In the genomic region with DNA sequence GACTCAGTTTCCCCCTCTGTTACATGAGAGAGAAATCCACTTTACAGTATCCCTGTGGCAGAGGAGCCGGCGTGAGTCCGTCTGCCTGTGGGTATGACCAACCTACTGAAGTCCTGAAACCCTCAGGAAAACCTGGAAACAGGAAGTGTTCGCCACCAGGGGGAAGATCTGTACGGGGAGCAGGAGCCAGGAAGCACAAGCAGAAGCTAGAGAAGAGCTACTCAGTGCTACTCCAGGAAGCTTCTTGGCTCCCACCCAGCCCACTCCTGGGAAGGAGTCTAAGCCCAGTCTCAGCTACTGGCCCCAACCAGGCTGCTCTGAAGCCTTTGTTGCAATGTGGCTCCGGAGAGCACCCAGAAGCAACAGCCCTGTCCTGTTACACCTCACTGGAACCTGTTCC, we compare ENCODE assay signal across 16 mouse cellular contexts.
DNase-seq lines count a peak whose midpoint lies in the region; ATAC-seq and TF ChIP-seq lines count a peak whose summit lies in the region.
"Had no signal": no experiment of that assay in that cellular context is flagged by ENCODE, and none has a peak within 500 bp of the region (broad histone marks: within the 10 kb centered on the region; RNA-seq: fewer than 3 reads in every experiment).

No protein-coding gene starts in this region.

- WGBS in forebrain, postnatal 0 days: 77% methylated on average over 6 of the region's 6 CpGs
- WGBS in forebrain, embryonic 13.5 days: 72% methylated on average over 6 of the region's 6 CpGs

- H3K4me2 ChIP-seq in forebrain, postnatal 0 days (ENCODE audit: low read depth): no peak overlapping the region
- H3K4me2 ChIP-seq in forebrain, embryonic 13.5 days: no peak overlapping the region
- H3K4me2 ChIP-seq: heart, embryonic 15.5 days had no signal

- H3K36me3 ChIP-seq in forebrain, postnatal 0 days (ENCODE audit: insufficient read depth): no peaks in the 10 kb centered on the region
- H3K36me3 ChIP-seq in forebrain, embryonic 13.5 days (ENCODE audit: poor library complexity, severe bottlenecking): no peaks in the 10 kb centered on the region
- H3K36me3 ChIP-seq: heart, embryonic 15.5 days had no signal

- no peak overlapping the region for H3K4me3 ChIP-seq in forebrain, postnatal 0 days (ENCODE audit: low read depth, low read length)
- no peak overlapping the region for H3K4me3 ChIP-seq in forebrain, embryonic 13.5 days
- H3K4me3 ChIP-seq: erythroblast, embryonic 14.5 days; heart, adult 2 months; heart, embryonic 15.5 days; megakaryocyte, embryonic 14.5 days had no signal

- ATAC-seq in forebrain, postnatal 0 days: no peak
- no peak for ATAC-seq in forebrain, embryonic 13.5 days
- ATAC-seq: activated CD4-positive, CD25-positive, alpha-beta regulatory T cell, adult 4 months; Patski had no signal

- H3K27me3 ChIP-seq in forebrain, postnatal 0 days (ENCODE audit: insufficient read depth, low read length): peaks cover 13% of the 10 kb centered on the region; the same call in 1 of the 2 replicates
- H3K27me3 ChIP-seq in forebrain, embryonic 13.5 days: peaks cover 78% of the 10 kb centered on the region

- TF ChIP-seq CTCF in forebrain, postnatal 0 days (IDR thresholded peaks at IDR 0.05; ENCODE audit: low read depth): peak; percentile 36
- TF ChIP-seq CTCF in brain, embryonic 14.5 days (IDR thresholded peaks at IDR 0.05; ENCODE audit: borderline replicate concordance, extremely low read depth, insufficient read depth, insufficient read length): 0 out of 2 replicates have a peak, but pooled peaks have one; percentile 13

- intact Hi-C loops in left cerebral cortex, postnatal 4 days (cut with DNase I): no loop called here

- H3K9me3 ChIP-seq in forebrain, postnatal 0 days (ENCODE audit: low read length): no peaks in the 10 kb centered on the region
- H3K9me3 ChIP-seq in forebrain, embryonic 13.5 days (replicated peaks): no peaks in the 10 kb centered on the region
- H3K9me3 ChIP-seq: heart, embryonic 15.5 days had no signal

- H3K9ac ChIP-seq in forebrain, postnatal 0 days: no peak overlapping the region
- H3K9ac ChIP-seq in forebrain, embryonic 13.5 days: no peak overlapping the region
- H3K9ac ChIP-seq: heart, embryonic 15.5 days had no signal

- no peaks in the 10 kb centered on the region for H3K4me1 ChIP-seq in forebrain, postnatal 0 days (ENCODE audit: insufficient read depth)
- H3K4me1 ChIP-seq in forebrain, embryonic 13.5 days: peaks cover 19% of the 10 kb centered on the region
- H3K4me1 ChIP-seq: heart, embryonic 15.5 days; megakaryocyte, embryonic 14.5 days had no signal

- peak; percentile 24 for DNase-seq in forebrain, postnatal 0 days
- peak; percentile 49 for DNase-seq in left cerebral cortex, postnatal 4 days
- no peak for DNase-seq in left cerebral cortex, adult 8-10 months (ENCODE audit: low spot score in 2 of 2)
- DNase-seq in brain, embryonic 14.5 days (ENCODE audit: low read depth): no peak
- peak; percentile 8 for DNase-seq in lung, postnatal 14 days
- DNase-seq in adrenal gland, adult 8-10 months: no peak
- DNase-seq: adrenal gland, postnatal 36 days; gastrocnemius, postnatal 14 days; heart, adult 2 months; kidney, adult 9 months had no signal

- H3K27ac ChIP-seq in forebrain, postnatal 0 days (ENCODE audit: low read depth, low read length): no peak overlapping the region
- no peak overlapping the region for H3K27ac ChIP-seq in forebrain, embryonic 13.5 days
- H3K27ac ChIP-seq: heart, adult 2 months; heart, embryonic 15.5 days had no signal

- no peak for TF ChIP-seq POLR2A in brain, embryonic 14.5 days (IDR thresholded peaks at IDR 0.05; ENCODE audit: borderline replicate concordance, extremely low read depth, insufficient read depth, insufficient read length, poor library complexity, severe bottlenecking)

Comparison
In these comparisons a context has a peak if more than half of its experiments do, and no peak if none do; other contexts are left out.
1. DNase-seq: peak in forebrain, postnatal 0 days (single experiment), left cerebral cortex, postnatal 4 days (single experiment) and lung, postnatal 14 days (single experiment); none in left cerebral cortex, adult 8-10 months (0 of 2), brain, embryonic 14.5 days (single experiment) and adrenal gland, adult 8-10 months (single experiment).